Mouse (Mus musculus) hindbrain, embryonic 13.5 days (tissue): ENCODE data around the gene Cmtm8. TPM values are rescaled to one million over a fixed set of nuclear protein-coding genes. Genes with fewer than 3 reads are reported as not detected.

Source experiments
- ATAC-seq: fragments of 200-750 bp; cut with Nextera tagmentation; 2 replicates; pipeline ENCODE4 v1.8.0; 2017; ENCODE audit warnings: moderate TSS enrichment; ENCODE audit not compliant: low FRiP score
- H3K27ac ChIP-seq: fragments of 300-500 bp; sonication (generic); 2 replicates; pipeline ENCODE4 v1.5.1; 2015; ENCODE audit warnings: inconsistent platforms, mild to moderate bottlenecking, moderate library complexity
- H3K27me3 ChIP-seq: fragments of 300-500 bp; sonication (generic); 2 replicates; pipeline ENCODE4 v1.6.1; 2015; ENCODE audit warnings: mild to moderate bottlenecking, inconsistent platforms
- H3K36me3 ChIP-seq: fragments of 300-500 bp; sonication (generic); 2 replicates; pipeline ENCODE4 v1.6.1; 2015; ENCODE audit warnings: mild to moderate bottlenecking, inconsistent platforms
- H3K4me1 ChIP-seq: fragments of 300-500 bp; sonication (generic); replicated peaks from 2 replicates; pipeline ENCODE4 v1.6.1; 2015; ENCODE audit warnings: inconsistent platforms
- H3K4me2 ChIP-seq: fragments of 300-500 bp; sonication (generic); 2 replicates; pipeline ENCODE4 v1.6.1; 2015; ENCODE audit warnings: inconsistent platforms, mild to moderate bottlenecking, moderate library complexity
- H3K4me3 ChIP-seq: fragments of 300-500 bp; sonication (generic); 2 replicates; pipeline ENCODE4 v1.5.1; 2015; ENCODE audit warnings: mild to moderate bottlenecking, inconsistent platforms
- H3K9ac ChIP-seq: fragments of 300-500 bp; sonication (generic); 2 replicates; pipeline ENCODE4 v1.6.1; 2015; ENCODE audit warnings: mild to moderate bottlenecking, inconsistent platforms
- H3K9me3 ChIP-seq: fragments of 300-500 bp; sonication (generic); 2 replicates; pipeline ENCODE4 v1.6.1; 2016; ENCODE audit warnings: inconsistent platforms
- WGBS: fragments of 180-500 bp; shearing (Covaris S2); methylation state at CpG from one replicate; pipeline ENCODE4 v1.1.7; 2015; 5-methylcytosine and 5-hydroxymethylcytosine counted together
- polyA plus RNA-seq: library from polyadenylated mRNA; unstranded; fragments of >200 nt; fragmentation: Nextera tagmentation; extraction: Ambion mirVana; gene quantifications from 2 replicates; pipeline ENCODE4 v1.2.1, GENCODE M21; 2015

Gene Cmtm8
- polyA plus RNA-seq, 1 experiment from 2014 or later, result 15.8 TPM

GRCm38 (mm10) chr9:114742731-114743130 is 101.2 kb downstream of the Cmtm8 start:
- 91% methylated on average over 2 of the region's 2 CpGs for WGBS
- H3K27me3 ChIP-seq, result no peaks in the 10 kb centered on the region
- H3K9me3 ChIP-seq, result no peaks in the 10 kb centered on the region
- H3K4me3 ChIP-seq, result no peak overlapping the region
- H3K4me2 ChIP-seq, result no peak overlapping the region
- no peak overlapping the region for H3K27ac ChIP-seq
- H3K36me3 ChIP-seq, result peaks cover 25% of the 10 kb centered on the region
- no peak for ATAC-seq
- no peaks in the 10 kb centered on the region; the same call in 1 of the 2 replicates for H3K4me1 ChIP-seq
- H3K9ac ChIP-seq, result no peak overlapping the region

GRCm38 (mm10) chr9:114740336-114740735 is 103.6 kb downstream of the Cmtm8 start:
- no peaks in the 10 kb centered on the region for H3K27me3 ChIP-seq
- ATAC-seq, result no peak
- no peak overlapping the region for H3K4me2 ChIP-seq
- no peak overlapping the region for H3K9ac ChIP-seq
- WGBS, result 95% methylated on average over 9 of the region's 9 CpGs
- no peak overlapping the region for H3K27ac ChIP-seq
- H3K9me3 ChIP-seq, result no peaks in the 10 kb centered on the region
- H3K4me3 ChIP-seq, result no peak overlapping the region
- H3K4me1 ChIP-seq, result peaks cover 3% of the 10 kb centered on the region; the same call in 1 of the 2 replicates
- H3K36me3 ChIP-seq, result peaks cover 10% of the 10 kb centered on the region

Other genes with a start within 250 kb of the Cmtm8 start
- 54.7 and 59.0 TPM in 2 replicates for gene Cnot10, start 204.0 kb downstream of the Cmtm8 start, polyA plus RNA-seq
- gene Dync1li1, start 155.4 kb downstream of the Cmtm8 start, polyA plus RNA-seq, result 124 and 148 TPM in 2 replicates
- 20.5 and 21.8 TPM in 2 replicates for gene Cmtm6, start 113.0 kb downstream of the Cmtm8 start, polyA plus RNA-seq
- gene Cmtm7, start 62.3 kb downstream of the Cmtm8 start, polyA plus RNA-seq, result 18.3 and 19.1 TPM in 2 replicates
- 22.4 and 23.5 TPM in 2 replicates for gene Gpd1l, start 89.8 kb upstream of the Cmtm8 start, polyA plus RNA-seq
- 1.8 and 2.4 TPM in 2 replicates for gene Osbpl10, start 134.4 kb upstream of the Cmtm8 start, polyA plus RNA-seq
- gene Rps27rt, start 138.6 kb upstream of the Cmtm8 start, polyA plus RNA-seq, result 268 and 296 TPM in 2 replicates